In genomic region chr16:30510504-30511451, GRCm38 (mm10) we compare ENCODE assay signal across 8 mouse cellular contexts. TPM values are rescaled to one million over a fixed set of nuclear protein-coding genes. Genes with fewer than 3 reads are reported as not detected.
A peak's percentile ranks its signal among the peaks of the same experiment; 100 is the strongest.
DNase-seq lines count a peak whose midpoint lies in the region; ATAC-seq and TF ChIP-seq lines count a peak whose summit lies in the region.

No protein-coding gene starts in this region.

- no peaks in the 10 kb centered on the region for H3K36me3 ChIP-seq in ES-Bruce4 (ENCODE audit: control insufficient read depth, insufficient read depth, low read length, poor library complexity, severe bottlenecking)
- peaks cover 9% of the 10 kb centered on the region; the same call in 1 of the 2 replicates for H3K36me3 ChIP-seq in forebrain, embryonic 16.5 days (ENCODE audit: control insufficient read depth, insufficient read depth)
- no peaks in the 10 kb centered on the region for H3K36me3 ChIP-seq in lung, embryonic 14.5 days (ENCODE audit: insufficient read depth)

- no peak for TF ChIP-seq EP300 in ES-Bruce4 (IDR thresholded peaks at IDR 0.05; ENCODE audit: insufficient read depth, low read depth, low read length)

- no peaks in the 10 kb centered on the region for H3K27me3 ChIP-seq in ES-Bruce4 (ENCODE audit: control insufficient read depth, insufficient read depth, low read length, poor library complexity, severe bottlenecking)
- H3K27me3 ChIP-seq in forebrain, embryonic 16.5 days (replicated peaks; ENCODE audit: control insufficient read depth, insufficient read depth, low read length), result no peaks in the 10 kb centered on the region
- no peaks in the 10 kb centered on the region; the same call in 1 of the 2 replicates for H3K27me3 ChIP-seq in lung, embryonic 14.5 days (ENCODE audit: insufficient read depth, low read length)

- ATAC-seq in forebrain, embryonic 16.5 days, result peak; percentile 92
- peak; percentile 88 for ATAC-seq in lung, embryonic 14.5 days (ENCODE audit: insufficient read depth)

- intact Hi-C loops in heart, postnatal 36 days (cut with DNase I), result no loop called here

- H3K4me2 ChIP-seq in forebrain, embryonic 16.5 days (ENCODE audit: low read length), result peak overlapping the region; percentile 62
- H3K4me2 ChIP-seq in lung, embryonic 14.5 days, result peak overlapping the region; percentile 79

- TF ChIP-seq POLR2A in ES-Bruce4 (IDR thresholded peaks at IDR 0.05; ENCODE audit: insufficient read depth, low read length), result peak; percentile 48
- TF ChIP-seq POLR2A in olfactory bulb, adult 2 months (IDR thresholded peaks at IDR 0.05; ENCODE audit: insufficient read depth, low read depth, low read length), result peak; percentile 74

- H3K9ac ChIP-seq in ES-Bruce4 (ENCODE audit: low read depth, poor library complexity, severe bottlenecking), result peak overlapping the region; percentile 85
- H3K9ac ChIP-seq in forebrain, embryonic 16.5 days (replicated peaks; ENCODE audit: low read depth, low read length), result peak overlapping the region; percentile 78
- H3K9ac ChIP-seq in lung, embryonic 14.5 days, result peak overlapping the region; percentile 89

- peak overlapping the region; percentile 83 for H3K4me3 ChIP-seq in ES-Bruce4 (ENCODE audit: low read depth, low read length)
- H3K4me3 ChIP-seq in forebrain, embryonic 16.5 days (replicated peaks; ENCODE audit: low read length), result peak overlapping the region; percentile 63
- peak overlapping the region; percentile 60 for H3K4me3 ChIP-seq in layer of hippocampus, adult 2 months
- peak overlapping the region; percentile 67 for H3K4me3 ChIP-seq in lung, embryonic 14.5 days (ENCODE audit: low read depth, low read length)
- H3K4me3 ChIP-seq in olfactory bulb, adult 2 months (ENCODE audit: insufficient read depth, low read depth, low read length), result peak overlapping the region; percentile 76

- WGBS in forebrain, embryonic 16.5 days, result 4% methylated on average over 44 of the region's 44 CpGs
- WGBS in lung, embryonic 14.5 days, result 3% methylated on average over 44 of the region's 44 CpGs
- 2% methylated on average over 44 of the region's 44 CpGs for WGBS in olfactory bulb, adult 2 months

- no peaks in the 10 kb centered on the region for H3K4me1 ChIP-seq in ES-Bruce4 (ENCODE audit: control insufficient read depth, insufficient read depth, low read length)
- H3K4me1 ChIP-seq in forebrain, embryonic 16.5 days (replicated peaks; ENCODE audit: control insufficient read depth, insufficient read depth, low read length), result peaks cover 19% of the 10 kb centered on the region
- H3K4me1 ChIP-seq in lung, embryonic 14.5 days (ENCODE audit: insufficient read depth), result peaks cover 19% of the 10 kb centered on the region
- H3K4me1 ChIP-seq in olfactory bulb, adult 2 months (ENCODE audit: control insufficient read depth, insufficient read depth, low read length), result peaks cover 16% of the 10 kb centered on the region

- peak overlapping the region; percentile 40 for H3K27ac ChIP-seq in ES-Bruce4 (ENCODE audit: insufficient read depth, low read length)
- H3K27ac ChIP-seq in forebrain, embryonic 16.5 days (ENCODE audit: low read length), result peak overlapping the region; percentile 95
- H3K27ac ChIP-seq in layer of hippocampus, adult 2 months, result peak overlapping the region; percentile 98
- peak overlapping the region; percentile 93 for H3K27ac ChIP-seq in lung, embryonic 14.5 days (ENCODE audit: low read depth)
- peak overlapping the region; percentile 88 for H3K27ac ChIP-seq in olfactory bulb, adult 2 months (ENCODE audit: insufficient read depth, low read depth, low read length)

- no peaks in the 10 kb centered on the region for H3K9me3 ChIP-seq in ES-Bruce4 (replicated peaks; ENCODE audit: control insufficient read depth, insufficient read depth, low read length, poor library complexity, severe bottlenecking)
- H3K9me3 ChIP-seq in forebrain, embryonic 16.5 days (ENCODE audit: control insufficient read depth, low read length), result no peaks in the 10 kb centered on the region; the same call in 1 of the 2 replicates
- H3K9me3 ChIP-seq in lung, embryonic 14.5 days (ENCODE audit: low read depth, low read length), result no peaks in the 10 kb centered on the region

- TF ChIP-seq CTCF in ES-Bruce4 (IDR thresholded peaks at IDR 0.05; ENCODE audit: low read depth, low read length), result no peak
- TF ChIP-seq CTCF in layer of hippocampus, adult 2 months (conservative IDR thresholded peaks at IDR 0.05), result no peak
- TF ChIP-seq CTCF in lung, embryonic 14.5 days (IDR thresholded peaks at IDR 0.05; ENCODE audit: low read depth), result no peak
- TF ChIP-seq CTCF in olfactory bulb, adult 2 months (IDR thresholded peaks at IDR 0.05; ENCODE audit: insufficient read depth, low read depth, low read length), result no peak

- DNase-seq in cerebellum, adult 11-12 months, result peak; percentile 87
- peak; percentile 89 to 90 for DNase-seq in heart, postnatal 36 days
- DNase-seq in layer of hippocampus, adult 2 months (ENCODE audit: low spot score in 2 of 2), result peak; percentile 86 to 89
- DNase-seq in lung, embryonic 14.5 days, result peak; percentile 92
- DNase-seq in thymus, adult 18-20 months, result peak; percentile 79 to 84

RNA-seq across cellular contexts. Expression of gene Tmem44, which starts 39.9 kb away (rescaled TPM):
- polyA plus RNA-seq in ES-Bruce4 (2011; ENCODE audit: insufficient read depth, insufficient read length, low read depth, missing spikeins), result 4.2 and 5.4 TPM in 2 replicates
- polyA plus RNA-seq in forebrain, embryonic 16.5 days (2015; fragmentation: Nextera tagmentation; extraction: Ambion mirVana), result 92.5 and 106 TPM in 2 replicates
- 1 to 10 TPM; 5.1 to 8.5 TPM for total RNA-seq in heart, postnatal 36 days (2021)
- 10 to 100 TPM; 28.5 to 32.0 TPM for total RNA-seq in layer of hippocampus, adult 2 months (2021)
- polyA plus RNA-seq in lung, embryonic 14.5 days (2014; fragmentation: Nextera tagmentation; extraction: Ambion mirVana), result 25.4 and 27.1 TPM in 2 replicates
- not detected in 2 replicates for polyA plus RNA-seq in olfactory bulb, adult 2 months (2012; ENCODE audit: insufficient read depth, insufficient read length, low replicate concordance, missing spikeins)

Comparison
In these comparisons a context has a peak if more than half of its experiments do, and no peak if none do; other contexts are left out.
1. Peak in every context shown above with its lines: DNase-seq, ATAC-seq, H3K4me3 ChIP-seq and H3K27ac ChIP-seq.
2. H3K27ac ChIP-seq: peak in every context shown above with its lines; median percentile 98 in layer of hippocampus, adult 2 months; 95 in forebrain, embryonic 16.5 days; 93 in lung, embryonic 14.5 days; 88 in olfactory bulb, adult 2 months; 40 in ES-Bruce4.